Mouse (Mus musculus): ENCODE measurements at regions not wholly inside any gene's neighbourhood (a gene's known extent, or its start where the extent isn't known, plus 50 kb on each side); places are given as distances from the start of the nearest gene placed in this dataset.

- TF ChIP-seq HCFC1 (IDR thresholded peaks at IDR 0.05; ENCODE audit: borderline replicate concordance, insufficient read depth, low read length) (no peak), ZNF384 (IDR thresholded peaks at IDR 0.05; ENCODE audit: low read depth, low read length) (no peak), ZC3H11A (IDR thresholded peaks at IDR 0.05; ENCODE audit: borderline replicate concordance, low read depth, low read length) (no peak), CHD2 (IDR thresholded peaks at IDR 0.05; ENCODE audit: low read depth, low read length) (no peak)
Measured at GRCm38 (mm10) chr12:107186361-107186760, 302.1 kb upstream of the 3110018I06Rik start.

Measured in ES-E14 (cell line).